Mouse (Mus musculus): ENCODE results near the gene Xdh.

Gene Xdh

DNA sequence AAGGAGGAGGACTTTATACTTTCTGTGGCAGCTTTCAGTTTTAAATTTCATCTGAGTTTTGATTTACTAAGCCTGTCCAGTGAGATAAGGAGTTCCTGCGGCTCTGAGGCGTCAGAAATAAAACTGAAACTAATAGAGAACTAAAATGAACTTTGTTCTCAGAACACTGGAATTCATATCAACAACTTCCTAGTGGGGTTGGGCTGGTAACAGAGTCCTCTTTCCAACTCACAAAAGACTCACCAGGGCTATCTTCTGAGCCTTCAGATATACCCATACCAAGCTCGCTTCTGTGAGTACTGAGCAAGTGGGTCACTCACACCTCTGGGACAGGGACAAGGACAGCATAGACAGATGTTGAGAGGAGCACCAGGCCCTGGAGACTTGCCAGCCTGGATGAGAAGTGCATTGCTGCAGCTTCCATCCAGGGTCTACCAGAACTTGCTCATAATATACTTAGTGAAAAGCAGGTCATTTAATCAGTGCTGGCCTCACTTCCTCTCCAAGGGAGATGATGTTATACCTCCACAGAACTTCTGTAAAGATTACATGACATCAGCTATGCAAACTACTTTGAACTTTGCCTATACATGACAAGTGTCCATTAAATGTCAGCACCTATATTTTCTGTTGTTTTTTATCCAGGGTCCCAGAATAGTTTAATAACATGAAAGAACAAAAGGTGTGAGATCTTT is 7.6 kb downstream of the Xdh start:
- DNase-seq (ENCODE audit: low spot score), result no peak

DNA sequence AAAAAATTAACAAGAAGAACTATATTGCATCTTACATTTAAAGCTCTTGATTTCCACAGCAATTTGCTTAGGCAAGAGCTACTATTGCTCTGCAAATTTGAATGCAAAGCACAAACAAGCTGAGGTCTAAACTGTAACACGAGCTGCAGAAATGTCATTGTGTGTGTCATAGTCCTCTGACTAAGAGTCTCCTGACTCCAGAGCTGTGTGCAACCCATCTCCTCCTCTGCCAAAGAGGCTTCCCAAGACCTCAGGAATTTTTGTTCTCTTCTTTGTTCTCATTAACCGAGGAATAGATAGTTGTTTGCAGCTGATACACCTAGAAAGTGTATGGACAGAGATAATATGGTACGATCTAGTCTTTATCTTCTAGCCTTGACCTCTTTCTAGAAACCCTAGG is 8.2 kb downstream of the Xdh start:
- DNase-seq (ENCODE audit: low spot score), result no peak

DNA sequence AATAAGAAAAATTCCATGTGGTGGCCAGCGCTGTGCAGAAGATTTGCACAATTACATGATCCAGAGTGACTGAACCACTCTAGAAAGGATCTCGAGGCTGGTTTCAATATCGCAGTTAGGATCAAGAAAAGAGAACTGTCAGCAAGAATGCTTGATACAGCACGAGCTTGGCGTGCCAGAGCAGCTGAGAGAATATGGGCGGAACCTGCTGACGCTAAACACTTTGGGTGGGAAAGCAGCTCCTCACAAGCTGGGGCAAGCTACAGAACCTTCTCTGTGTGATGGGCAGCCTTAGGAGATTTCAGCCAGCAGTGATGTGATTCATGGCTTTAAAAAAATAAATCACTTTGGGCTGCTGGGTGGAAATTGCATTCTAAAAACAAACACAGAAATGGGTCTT is 12.9 kb downstream of the Xdh start:
- DNase-seq (ENCODE audit: low spot score), result no peak

DNA sequence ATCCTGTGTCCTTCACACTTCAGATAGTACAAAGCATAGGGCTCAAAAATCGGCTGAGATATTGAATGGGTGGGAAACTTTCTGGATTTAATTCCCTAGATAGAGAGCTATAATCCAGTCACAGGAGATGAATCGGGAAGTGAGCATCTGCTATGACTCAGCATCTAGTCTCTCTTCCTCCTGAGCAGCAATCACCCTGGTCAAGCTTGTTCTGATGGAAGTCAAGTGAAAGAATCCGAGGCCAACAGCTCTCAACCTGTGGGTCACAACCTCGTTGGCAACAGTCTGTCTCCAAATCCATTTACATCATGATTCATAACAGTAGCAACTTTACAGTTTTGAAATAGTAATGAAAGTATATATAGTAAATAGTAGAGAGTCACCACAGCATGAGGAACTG is 14.8 kb downstream of the Xdh start:
- no peak for DNase-seq (ENCODE audit: low spot score)

DNA sequence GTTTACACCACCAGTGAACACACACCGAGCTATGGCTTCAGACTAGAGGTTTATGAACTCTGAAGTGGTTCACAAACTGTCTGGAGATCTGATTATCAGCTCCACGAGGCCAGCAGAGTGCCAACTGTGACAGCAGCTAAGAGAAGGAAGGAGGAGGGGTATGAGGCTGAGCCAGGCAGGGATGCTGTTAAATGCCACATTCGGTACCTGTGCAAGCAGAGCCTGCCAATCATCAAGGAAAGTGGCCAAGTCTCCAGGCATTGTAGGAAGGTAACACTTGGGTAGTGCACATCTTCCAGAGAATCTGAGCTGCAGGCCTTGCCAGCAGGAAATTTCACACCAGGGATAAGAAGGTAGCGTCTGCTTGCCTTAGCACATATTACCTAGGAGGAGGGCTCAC is 15.7 kb downstream of the Xdh start:
- DNase-seq (ENCODE audit: low spot score), result no peak

DNA sequence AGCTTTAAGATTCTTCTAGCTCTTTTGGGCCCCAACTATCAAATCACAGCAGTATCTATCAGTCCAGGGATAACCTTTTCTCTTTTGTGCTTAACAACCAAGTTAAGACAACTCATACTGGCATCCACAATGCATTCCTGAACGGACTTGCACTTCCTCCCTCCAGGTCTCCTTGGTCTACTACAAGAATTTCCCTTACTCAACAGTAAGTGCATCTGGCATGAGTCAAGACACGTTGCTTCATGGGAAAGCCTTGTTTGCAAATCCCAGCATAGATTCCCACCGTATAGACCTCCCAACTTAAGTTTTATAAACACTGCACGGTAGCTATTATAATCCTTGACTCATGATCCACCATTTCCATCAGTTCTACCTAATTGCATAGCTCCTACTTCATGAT is 16.4 kb downstream of the Xdh start:
- no peak for DNase-seq (ENCODE audit: low spot score)

DNA sequence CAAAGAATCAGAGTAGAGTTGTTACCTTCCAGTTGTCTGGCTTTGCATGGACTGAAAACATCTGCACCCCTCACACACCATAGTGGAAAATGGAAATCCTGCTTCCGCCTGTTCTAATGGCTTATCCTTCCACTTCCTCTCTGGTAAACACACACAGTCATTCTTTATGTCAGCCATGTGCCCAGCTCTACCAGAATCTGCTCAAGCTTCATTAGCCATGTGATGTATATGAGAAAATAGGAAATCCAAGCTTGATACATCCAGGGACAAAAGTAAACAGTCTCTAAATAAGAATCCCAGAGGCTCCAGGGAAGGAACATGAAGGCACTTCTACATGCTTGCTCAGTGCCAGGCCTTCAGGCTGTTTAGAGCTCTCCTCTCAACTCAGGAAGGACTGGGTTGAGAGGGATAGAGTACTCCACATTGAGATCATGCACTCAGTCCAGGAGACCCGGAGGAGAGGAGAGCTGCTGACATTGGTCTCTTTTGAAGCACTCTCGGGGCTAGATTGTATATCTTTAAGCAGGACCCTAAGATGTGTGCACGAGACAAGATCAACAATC is 17.4 kb downstream of the Xdh start:
- DNase-seq (ENCODE audit: low spot score), result no peak

DNA sequence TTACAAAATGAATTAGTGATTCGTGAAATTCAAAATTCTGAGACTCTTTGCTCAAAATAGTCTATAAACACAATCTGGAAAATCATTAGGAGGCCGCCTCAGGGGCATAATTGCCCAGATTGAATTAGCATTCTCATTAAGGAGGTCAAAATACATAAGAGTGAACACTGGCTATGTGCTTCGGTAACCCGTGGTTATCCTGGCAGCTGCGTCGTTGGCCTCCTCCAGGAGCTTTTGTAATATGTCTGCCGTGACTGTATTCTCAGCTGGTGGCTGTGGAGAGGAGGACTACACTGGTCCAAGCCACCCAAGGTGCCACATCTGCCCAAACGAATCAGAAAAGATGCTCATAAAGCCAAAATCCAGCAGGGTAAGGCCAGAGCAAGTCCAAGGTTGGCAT is 30.5 kb downstream of the Xdh start:
- DNase-seq (ENCODE audit: low spot score), result no peak

DNA sequence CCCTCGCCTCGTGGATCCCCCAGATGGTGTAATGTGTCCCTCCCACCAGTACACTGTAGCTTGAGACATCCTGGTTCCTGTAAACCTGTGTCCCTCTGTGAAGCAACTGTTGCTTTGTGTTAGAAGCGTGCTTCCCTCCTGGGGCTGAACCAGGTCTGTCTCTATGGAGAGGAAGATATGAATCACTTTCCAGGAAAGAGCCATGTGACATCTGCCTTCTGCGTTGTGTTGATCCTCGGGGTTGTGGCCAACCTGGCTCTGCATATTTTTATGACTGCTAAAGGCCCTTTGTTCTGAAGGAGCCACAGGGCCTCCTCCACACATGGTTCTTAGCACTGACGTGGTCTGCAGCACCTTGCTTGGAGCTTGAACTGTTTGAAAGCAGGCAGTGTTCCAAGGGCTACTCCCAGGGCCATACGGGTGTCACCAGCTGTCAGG is 31.0 kb downstream of the Xdh start:
- no peak for DNase-seq (ENCODE audit: low spot score)

DNA sequence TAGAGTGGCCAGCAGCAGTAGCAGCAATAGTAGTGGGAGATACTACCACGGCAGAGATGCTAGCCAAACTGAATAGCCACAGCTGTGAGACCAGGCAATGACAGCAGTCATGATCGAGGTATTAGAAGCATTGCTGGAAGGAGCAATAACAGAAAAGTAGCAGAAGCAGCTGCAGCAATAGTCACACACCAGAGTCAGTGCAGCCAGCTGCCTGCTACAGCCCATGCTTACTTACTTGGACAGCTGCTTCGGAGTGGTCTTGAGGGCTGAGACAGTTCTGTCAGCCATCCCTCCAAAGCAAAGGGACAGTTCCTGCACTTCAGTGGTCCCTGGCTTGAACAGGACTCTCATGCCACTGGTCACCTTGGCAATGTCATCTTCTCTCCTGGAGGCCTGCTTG is 31.9 kb downstream of the Xdh start:
- no peak for DNase-seq (ENCODE audit: low spot score)

DNA sequence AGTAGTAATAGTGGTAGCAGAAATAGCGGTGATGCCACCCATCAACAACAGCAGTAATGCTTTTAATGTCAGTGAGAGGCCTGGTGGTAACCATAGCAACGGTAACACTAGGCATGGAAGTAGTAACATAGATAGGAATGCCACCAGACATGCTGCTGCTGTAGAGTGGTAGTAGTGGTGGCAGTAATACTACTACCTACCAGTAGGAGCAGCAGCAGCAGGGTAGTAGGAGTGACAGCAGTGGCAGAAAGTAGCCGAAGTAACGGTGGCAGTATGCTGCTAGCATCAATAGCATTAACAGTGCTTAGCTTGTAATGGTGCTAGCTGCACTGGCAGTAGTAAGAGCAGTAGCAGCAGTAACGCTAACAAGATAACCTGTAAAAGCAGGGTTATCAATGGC is 32.3 kb downstream of the Xdh start:
- no peak for DNase-seq (ENCODE audit: low spot score)

DNA sequence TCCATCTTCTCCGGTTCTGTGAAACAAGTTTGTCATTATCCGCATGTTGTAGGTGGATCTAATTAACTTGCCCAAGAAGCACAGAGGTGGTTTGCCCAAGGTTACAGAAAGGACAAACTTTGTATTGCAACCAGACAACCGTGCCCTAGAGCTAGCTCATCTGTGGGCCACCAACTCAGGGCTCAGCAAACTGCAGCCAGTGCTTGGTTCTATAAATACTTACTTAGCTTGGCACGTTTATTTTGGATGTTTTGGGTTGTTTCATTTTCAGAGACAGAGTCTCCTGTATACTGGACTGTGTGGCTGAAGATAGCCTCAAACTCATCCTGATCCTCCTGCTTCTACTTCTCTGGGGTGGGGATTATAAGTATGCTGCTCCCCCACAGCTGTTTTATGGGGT is 35.3 kb downstream of the Xdh start:
- no peak for DNase-seq (ENCODE audit: low spot score)

DNA sequence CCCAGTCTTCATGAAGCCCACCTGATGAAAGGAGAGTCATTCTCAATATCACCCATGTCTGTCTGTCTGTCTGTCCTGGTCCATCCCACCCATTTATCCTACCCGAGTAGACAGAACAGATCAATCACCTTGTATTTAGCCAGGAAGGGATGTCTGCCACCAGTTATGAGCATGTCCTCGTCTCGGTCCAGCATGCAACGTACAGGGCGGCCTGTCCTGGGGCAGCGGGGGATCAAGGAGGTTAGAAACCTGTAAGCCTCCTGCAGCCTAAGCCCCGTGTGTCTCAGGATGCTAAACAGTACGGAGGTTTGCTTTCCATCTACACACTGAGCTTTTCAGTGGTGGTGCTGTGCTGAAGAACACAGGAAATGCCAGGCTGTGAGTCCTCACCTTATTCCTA is 43.9 kb downstream of the Xdh start:
- no peak for DNase-seq (ENCODE audit: low spot score)

DNA sequence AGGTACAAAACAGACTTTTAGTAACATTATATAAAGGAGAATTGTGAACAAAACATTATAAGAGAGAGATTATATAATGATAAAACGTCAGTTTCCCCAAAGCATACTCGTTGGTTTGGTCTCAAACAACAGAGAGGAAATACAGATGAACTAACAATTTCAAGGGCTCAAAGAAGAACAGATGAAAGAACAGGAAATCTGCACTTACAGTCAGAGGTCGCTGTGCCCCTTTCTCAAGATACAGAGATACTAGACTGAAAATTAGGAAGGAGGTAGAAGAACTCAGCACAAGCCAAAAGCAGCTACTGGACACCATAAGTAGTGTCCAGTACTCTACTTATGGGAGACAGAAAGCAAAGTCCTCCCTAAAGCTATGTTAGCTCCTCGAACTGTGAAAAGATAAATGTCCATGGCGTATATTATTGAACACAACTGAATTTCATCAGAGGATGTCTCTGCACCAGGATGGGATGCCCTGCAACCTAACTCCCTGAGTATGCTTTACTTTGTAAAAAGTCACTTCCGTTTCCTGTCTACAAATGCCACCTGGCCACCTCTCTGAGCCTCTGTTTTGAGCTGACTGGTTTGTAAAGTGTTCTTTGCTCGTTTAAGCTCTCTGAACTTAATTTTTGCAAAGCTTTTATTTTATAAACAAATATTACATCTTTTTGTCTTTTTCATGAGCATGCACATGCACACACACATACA is 44.8 kb downstream of the Xdh start:
- no peak for DNase-seq (ENCODE audit: low spot score)

DNA sequence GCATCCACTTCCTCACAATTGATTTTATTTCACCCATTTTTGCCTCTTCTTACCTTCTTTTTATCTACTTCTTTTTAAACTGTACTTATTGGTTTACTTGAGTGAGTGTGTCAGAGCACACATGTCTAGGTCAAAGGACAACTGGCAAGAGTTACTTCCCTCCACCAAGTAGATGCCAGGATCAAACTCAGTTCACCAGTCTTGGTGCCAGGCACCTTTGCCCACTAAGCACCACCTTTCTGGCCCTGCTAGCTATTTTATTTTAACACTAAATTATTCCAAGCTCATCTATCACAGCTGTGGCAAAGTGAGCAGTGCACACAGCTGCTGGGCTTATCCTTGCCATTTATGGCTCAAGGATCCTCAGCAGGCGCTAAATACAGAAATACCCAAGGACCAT is 46.9 kb downstream of the Xdh start:
- no peak for DNase-seq (ENCODE audit: low spot score)

DNA sequence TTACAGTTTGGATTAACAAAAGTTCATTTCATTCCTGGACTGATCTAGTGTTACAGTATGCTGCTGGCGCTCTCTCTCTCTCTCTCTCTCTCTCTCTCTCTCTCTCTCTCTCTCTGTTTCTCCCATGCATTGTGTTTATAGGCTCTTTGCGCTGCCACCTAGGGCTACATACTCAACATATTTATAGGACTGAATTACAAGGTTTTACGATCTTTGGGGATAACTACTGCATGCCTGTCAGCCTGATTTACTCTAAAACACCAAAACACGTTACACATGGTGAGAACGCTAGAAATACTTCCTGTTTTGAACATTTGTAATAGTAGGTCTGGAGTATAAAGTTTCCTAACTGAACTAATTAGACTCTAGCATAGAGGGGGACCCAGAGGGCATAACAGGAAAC is 47.8 kb downstream of the Xdh start:
- DNase-seq (ENCODE audit: low spot score), result no peak

DNA sequence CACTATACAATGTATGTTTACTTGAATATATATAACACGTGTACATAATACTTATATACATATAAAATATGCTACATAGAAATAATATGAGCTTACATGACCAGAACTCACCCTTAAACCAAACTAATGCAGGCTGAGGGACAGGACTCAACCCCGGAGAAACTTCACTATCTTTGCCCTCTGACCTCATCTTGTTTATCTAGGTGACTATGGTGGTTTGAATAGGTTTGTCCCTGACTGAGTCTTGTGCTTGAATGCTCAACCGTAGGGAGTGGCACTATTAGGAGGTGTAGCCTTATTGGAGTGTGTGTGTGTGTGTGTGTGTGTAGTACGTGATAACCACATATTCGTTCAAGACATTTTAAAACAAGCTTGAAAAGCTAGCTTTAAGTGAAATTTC is 55.6 kb downstream of the Xdh start:
- DNase-seq (ENCODE audit: low spot score), result no peak

DNA sequence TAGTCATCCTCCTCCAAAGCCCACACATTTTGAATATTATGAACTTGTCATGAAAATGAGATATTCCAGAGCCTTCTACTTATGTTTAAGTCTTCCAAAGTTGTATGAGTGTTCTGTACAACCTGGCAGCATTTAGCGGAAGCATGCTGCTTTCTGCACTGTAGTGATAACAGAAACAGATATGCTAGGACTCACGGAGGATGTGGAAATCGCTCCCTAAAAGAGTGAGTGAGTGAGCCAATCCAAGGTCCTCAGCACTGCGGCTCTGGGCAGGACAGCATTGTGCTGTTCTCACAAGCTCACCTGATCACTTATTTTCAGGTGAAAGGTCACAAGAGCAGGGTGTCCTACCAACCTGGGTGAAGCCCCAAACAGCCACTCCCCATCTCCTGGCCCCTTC is 56.2 kb downstream of the Xdh start:
- DNase-seq (ENCODE audit: low spot score), result no peak

DNA sequence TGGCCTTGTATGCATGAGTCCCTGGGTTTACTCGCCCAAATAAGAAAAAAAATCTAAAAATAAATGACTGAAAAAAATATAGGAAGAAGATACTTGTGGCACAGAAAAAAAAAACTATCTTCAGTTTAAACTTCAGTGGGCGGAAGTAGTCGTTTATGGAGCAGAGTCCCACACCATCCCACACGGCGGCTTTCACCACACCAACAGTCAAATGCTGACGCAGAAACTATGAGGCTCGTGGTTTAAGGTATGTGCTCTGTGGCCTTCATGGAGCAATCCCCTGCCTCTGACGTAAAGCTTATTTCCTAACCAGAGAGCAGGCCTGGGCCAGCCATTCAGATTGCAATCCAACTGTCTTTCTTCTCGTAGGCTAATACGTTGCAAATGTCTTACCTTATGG is 56.8 kb downstream of the Xdh start:
- DNase-seq (ENCODE audit: low spot score), result no peak

DNA sequence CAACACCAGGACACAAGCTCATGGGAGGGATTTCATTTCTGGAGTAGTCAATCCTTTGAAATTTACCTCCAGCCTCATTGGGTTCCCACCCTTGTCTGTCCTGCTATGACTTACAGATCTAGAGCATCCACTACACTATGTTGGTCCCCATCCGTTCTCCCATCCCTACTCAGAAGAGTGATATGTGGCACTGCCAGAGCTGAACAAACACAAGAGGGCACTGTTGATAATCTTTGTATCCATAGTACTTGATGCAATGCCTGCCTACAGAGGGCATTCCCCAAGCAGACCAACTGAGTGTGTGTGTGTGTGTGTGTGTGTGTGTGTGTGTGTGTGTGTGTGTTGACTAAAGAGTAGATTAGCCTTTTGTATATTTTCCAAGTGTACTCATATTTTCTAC is 58.4 kb downstream of the Xdh start:
- no peak for DNase-seq (ENCODE audit: low spot score)

DNA sequence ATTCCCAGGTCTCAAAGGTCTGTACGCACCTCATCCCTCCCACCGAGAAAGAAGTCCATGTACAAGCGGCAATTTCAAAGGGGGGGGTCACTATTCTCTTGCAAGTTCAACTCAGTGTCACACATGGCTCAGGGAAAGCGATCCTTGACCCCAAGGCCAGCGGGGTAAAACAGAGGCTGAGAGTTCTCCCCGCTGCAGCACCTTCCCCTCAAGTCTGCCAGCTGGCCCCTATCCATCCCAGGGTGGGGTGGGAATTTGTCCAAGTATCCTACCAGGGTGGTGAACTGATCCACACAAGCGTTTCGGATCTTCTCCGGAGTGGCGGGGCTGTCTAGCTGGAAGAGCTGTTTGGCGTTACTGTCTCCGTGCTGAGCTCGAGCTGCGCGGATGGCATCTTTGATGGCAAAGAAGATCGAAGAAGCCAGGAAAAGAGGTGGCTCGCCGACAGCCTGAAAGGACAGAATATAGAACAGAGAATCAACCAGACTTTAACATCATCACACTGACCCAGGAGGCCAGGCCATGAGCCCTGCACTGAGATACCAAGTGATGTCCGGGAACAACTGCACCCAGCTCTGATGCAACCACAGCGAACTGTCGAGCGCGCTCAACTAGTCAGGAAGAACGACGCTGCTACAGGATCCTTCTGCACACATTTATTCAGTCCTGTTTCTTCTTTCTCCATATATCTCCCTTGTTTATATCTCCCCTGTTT is 63.8 kb downstream of the Xdh start:
- DNase-seq (ENCODE audit: low spot score), result no peak

DNA sequence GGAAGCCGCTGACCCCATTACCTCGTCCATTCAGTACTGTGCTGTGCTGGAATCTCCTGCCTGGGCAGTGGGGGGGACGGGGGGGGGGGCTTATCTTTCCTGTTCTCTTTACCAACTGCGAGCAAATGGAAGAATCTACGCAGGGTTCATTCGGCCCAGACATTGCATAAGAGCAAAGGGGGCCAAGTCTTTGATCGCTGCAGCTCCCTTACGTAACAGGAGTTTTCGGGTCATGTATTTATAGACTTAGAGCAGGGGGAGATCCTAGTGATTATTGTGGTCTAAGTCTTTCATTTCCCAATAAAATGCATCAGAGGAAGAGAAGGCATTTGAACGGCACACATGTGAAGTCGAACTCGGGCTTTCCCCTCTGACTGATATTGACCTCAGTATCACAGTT is 66.7 kb downstream of the Xdh start:
- no peak for DNase-seq (ENCODE audit: low spot score)

DNA sequence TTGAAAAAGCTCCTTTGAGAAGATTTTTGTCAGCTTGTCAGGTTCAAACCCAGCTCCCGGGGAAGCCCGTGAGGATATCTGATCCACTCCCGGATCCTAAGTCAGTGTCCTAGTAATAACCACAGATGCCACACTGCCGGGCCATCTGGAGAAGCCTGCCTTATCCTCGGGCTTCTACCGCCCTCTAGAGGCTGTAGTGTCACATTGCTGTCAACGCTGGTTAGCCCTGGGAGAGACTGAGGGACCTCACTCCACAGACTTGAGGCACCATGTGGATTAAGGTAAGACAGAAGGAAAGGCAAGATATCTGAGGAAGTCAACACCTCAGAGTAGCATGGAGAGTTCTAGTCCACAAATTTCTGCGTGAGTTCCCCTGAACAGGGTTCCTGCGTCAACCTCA is 67.8 kb downstream of the Xdh start:
- peak; percentile 40 for DNase-seq (ENCODE audit: low spot score)
